Mouse (Mus musculus) frontal cortex, adult (tissue): ENCODE measurements at regions not wholly inside any gene's neighbourhood (a gene's known extent, or its start where the extent isn't known, plus 50 kb on each side); places are given as distances from the start of the nearest gene placed in this dataset.
A peak's percentile ranks its signal among the peaks of the same experiment; 100 is the strongest.

Source experiments
- ATAC-seq: cut with Nextera tagmentation; 2 replicates; pipeline ENCODE4 v1.9.2; 2017; ENCODE audit warnings: mild to moderate bottlenecking, moderate library complexity, mixed read lengths; ENCODE audit not compliant: low TSS enrichment

- no peak for ATAC-seq
These were observed 310.9 kb upstream of the Ccnh start for GRCm38 (mm10) chr13:84878178-84878849.

- ATAC-seq = peak; percentile 99
These were observed 283.7 kb upstream of the Ccnh start for GRCm38 (mm10) chr13:84905347-84905981.

GRCm38 (mm10) chr13:84905994-84906393, 283.2 kb upstream of the Ccnh start:
- peak; percentile 51 for ATAC-seq

- ATAC-seq = peak; percentile 59; the same call in 1 of the 2 replicates
These were observed 257.9 kb upstream of the Ccnh start for GRCm38 (mm10) chr13:84931271-84931670.

- ATAC-seq = peak; percentile 99
These were observed 253.6 kb upstream of the Ccnh start for GRCm38 (mm10) chr13:84935610-84936009.

GRCm38 (mm10) chr13:84939695-84940094, 249.5 kb upstream of the Ccnh start:
- no peak for ATAC-seq

- no peak for ATAC-seq
These were observed 248.3 kb upstream of the Ccnh start for GRCm38 (mm10) chr13:84940936-84941335.

- peak; percentile 74; the same call in 1 of the 2 replicates for ATAC-seq
These were observed 238.3 kb upstream of the Ccnh start for GRCm38 (mm10) chr13:84950873-84951272.

- ATAC-seq = no peak
These were observed 236.0 kb upstream of the Ccnh start for GRCm38 (mm10) chr13:84953161-84953560.

- ATAC-seq = no peak
These were observed 235.4 kb upstream of the Ccnh start for GRCm38 (mm10) chr13:84953760-84954159.

GRCm38 (mm10) chr13:84968943-84969342, 220.3 kb upstream of the Ccnh start:
- ATAC-seq = no peak
